Mouse (Mus musculus): ENCODE results near the gene Gtpbp1. TPM values are rescaled to one million over a fixed set of nuclear protein-coding genes. Genes with fewer than 3 reads are reported as not detected.

Gene Gtpbp1
- polyA plus RNA-seq, 1 experiment, result 46.6 TPM

GRCm38 (mm10) chr15:79751772-79752171, 61.1 kb downstream of the Gtpbp1 start:
- no peak for DNase-seq (ENCODE audit: extremely low spot score in 1 of 2, low spot score in 1 of 2)

DNA sequence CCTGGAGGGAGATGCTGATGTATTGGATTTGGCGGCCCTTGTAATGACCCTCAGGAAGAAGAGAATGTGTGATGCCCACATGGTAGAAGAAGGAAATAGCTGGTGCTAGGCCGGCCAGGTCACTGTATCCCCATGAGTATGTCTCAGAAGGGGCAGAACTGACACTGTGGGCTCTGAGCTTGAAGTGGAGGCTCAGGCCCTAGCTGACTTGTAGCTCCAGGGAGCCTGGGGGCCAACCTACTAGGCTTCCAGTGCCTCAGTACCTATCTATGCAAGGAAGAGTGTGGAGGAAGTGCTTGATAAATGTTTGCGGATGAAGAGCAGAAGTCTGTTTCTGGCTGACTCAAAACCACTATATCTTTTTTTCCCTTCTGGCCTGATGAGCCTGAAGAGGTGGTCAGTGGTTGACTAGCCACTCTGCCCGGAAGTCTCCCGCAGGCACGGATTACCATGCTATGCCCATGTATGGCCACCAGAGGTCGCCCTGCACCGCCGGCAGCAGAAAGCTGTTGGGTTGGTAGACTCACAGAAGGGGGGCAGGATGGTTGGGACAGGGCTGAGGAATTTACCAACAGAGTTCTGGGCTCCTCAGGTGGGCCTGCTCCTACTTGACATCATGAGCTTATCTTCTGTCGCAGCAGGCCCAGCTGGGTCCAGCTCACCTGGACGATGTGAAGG, 62.2 kb downstream of the Gtpbp1 start:
- DNase-seq (ENCODE audit: extremely low spot score in 1 of 2, low spot score in 1 of 2), result peak in 1 of 2 experiments; percentile 86

DNA sequence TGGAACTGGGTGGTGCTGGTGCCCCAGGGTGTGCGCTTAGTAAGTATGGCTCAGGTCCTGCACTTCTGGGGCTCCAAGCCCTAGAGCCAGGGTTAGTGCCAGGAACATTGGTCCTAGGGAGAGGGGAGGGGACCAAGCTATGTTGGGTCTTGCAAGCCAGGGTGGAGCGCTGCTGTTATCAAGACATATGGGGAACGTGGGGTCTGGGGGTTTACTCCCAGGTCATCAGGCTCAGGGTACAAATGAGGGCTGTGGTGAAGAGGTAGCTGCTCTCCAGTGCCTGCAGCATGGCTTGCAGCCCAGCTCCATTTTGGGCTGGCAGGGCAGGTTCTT, 62.7 kb downstream of the Gtpbp1 start:
- no peak for DNase-seq (ENCODE audit: extremely low spot score in 1 of 2, low spot score in 1 of 2)

DNA sequence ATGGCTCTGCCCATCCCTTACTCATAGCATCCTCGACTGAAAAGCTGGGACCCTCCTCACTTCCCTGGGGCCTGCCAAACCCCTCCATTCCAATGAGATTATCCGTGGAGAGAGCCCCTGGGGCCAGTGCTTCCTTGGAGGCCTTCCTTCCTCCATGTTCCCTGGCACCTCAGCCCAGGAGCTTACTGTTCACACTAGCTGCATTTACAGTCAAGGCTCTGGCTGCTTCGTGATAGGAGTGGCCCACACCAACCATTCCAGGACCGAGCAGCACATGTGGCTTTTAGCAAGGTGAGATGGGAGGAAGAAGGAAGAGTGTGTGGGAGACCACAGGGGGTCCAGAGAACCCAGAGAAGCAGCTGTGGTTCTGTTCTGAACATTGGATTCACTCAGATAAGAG, 63.2 kb downstream of the Gtpbp1 start:
- DNase-seq (ENCODE audit: extremely low spot score in 1 of 2, low spot score in 1 of 2), result no peak

- DNase-seq (ENCODE audit: extremely low spot score in 1 of 2, low spot score in 1 of 2), result no peak
Observed at GRCm38 (mm10) chr15:79755176-79755575, 64.5 kb downstream of the Gtpbp1 start.

DNA sequence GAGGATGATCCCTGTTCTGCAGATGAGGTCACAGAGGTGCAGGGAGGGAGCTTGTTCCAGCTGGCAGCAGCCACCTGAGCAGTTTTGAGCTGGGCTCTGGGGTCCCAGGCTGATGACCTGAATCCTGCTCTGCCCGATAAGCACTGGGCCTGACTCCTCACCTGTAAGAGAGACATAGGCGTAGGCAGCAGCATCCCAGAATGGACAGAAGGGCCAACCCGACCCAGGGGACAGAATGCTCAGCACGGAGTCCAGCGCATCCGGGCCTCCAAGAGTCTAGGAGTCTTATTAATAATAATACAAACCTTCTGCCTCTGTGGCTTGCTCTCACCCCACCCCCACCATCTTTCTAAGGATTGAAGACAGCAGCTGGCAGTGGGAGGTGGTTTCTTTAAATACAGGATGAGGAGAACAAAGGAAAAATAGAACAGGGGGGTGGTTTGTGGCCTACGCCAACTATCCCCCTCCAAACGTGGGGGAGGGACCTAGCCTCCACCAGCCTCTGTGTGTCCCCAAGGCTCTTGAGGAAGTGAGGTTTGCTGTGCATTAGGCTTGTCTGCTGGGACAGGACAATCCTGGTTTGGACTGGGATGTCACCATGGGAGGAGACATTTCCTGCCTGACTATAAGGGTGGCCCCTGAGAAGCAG, 65.5 kb downstream of the Gtpbp1 start:
- DNase-seq (ENCODE audit: extremely low spot score in 1 of 2, low spot score in 1 of 2), result peak in 1 of 2 experiments; percentile 75

- no peak for DNase-seq (ENCODE audit: extremely low spot score in 1 of 2, low spot score in 1 of 2)
Observed at GRCm38 (mm10) chr15:79757118-79757517, 66.5 kb downstream of the Gtpbp1 start.

DNA sequence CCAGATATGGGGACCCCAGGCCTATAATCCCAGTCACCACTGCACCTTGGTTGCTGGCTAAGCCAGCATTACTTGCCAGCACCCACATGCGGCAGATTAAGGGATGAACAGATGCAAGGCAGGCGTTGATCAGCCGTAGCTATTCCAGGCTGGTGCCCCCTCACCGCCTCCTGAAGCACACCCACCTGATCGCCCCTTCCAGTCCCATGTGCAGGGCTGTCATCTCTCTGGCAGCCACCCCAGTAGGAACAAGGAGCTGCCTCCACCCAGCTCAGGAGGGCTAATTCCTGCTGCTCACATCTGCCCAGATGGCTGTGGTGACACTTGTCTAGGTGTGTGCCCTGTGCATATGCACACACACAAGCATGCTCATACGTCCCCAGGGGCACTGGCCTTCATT, 70.3 kb downstream of the Gtpbp1 start:
- DNase-seq (ENCODE audit: extremely low spot score in 1 of 2, low spot score in 1 of 2), result peak in 1 of 2 experiments; percentile 64

GRCm38 (mm10) chr15:79763001-79763400, 72.4 kb downstream of the Gtpbp1 start:
- no peak for DNase-seq (ENCODE audit: extremely low spot score in 1 of 2, low spot score in 1 of 2)

DNA sequence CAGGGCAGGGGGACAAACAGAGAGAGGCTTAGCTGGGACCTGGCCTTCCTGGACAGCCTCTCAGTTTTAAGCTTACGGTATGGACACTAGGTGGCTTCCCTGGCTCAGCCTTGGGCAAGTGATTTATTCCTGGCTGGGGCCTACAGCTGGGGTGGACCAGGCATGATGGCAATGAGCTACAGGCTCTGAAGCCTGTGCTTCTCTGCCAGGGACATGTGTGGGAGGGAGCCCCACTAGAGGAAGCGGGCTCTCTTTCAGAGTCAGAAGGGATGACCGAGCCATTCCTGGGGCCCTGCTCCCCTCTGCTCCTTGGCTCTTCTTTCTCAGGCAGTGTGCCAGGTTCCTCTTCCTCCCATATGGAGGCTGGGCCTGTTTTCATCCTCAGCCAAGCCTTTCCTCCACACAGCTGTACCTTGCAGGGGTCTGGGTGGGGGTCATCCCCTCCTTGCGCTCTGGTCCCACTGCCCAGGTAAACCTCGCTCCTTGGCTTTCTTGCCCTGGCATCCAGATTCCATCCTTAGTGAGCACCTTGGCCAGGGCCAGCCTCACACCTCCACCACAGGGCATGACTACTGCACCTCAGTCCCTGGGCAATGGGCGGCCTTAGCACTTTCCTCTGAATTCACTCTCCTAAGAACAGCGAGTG, 73.1 kb downstream of the Gtpbp1 start:
- no peak for DNase-seq (ENCODE audit: extremely low spot score in 1 of 2, low spot score in 1 of 2)

GRCm38 (mm10) chr15:79764539-79765267, 74.1 kb downstream of the Gtpbp1 start:
- peak; percentile 84 to 86 for DNase-seq (ENCODE audit: extremely low spot score in 1 of 2, low spot score in 1 of 2)

- no peak for DNase-seq (ENCODE audit: extremely low spot score in 1 of 2, low spot score in 1 of 2)
Observed at GRCm38 (mm10) chr15:79765361-79765760, 74.7 kb downstream of the Gtpbp1 start.

GRCm38 (mm10) chr15:79766168-79766567, 75.5 kb downstream of the Gtpbp1 start:
- DNase-seq (ENCODE audit: extremely low spot score in 1 of 2, low spot score in 1 of 2), result no peak

DNA sequence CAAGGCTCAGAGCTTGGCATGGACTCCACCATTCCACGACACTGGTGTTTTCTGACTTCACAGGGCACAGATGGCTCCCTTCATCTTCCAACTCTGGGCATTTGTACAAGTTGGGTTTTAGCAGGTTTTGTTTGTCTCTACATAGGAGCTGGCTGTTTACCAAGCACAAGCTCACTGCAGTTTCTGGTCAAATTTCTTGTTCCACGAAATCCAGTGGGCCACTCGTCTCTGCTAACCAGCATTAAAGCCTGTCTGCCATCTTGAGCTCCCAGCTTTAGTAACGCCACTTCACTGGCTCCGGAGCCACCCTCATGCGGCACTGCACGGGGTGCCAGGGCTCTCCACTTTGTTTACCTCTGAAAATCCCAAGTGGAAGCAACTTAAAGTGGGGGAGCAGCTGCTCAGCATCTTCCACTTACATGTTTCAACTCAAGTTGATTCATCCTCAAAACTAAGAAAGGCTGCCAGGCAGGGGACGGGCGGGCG, 76.0 kb downstream of the Gtpbp1 start:
- peak in 1 of 2 experiments; percentile 71 for DNase-seq (ENCODE audit: extremely low spot score in 1 of 2, low spot score in 1 of 2)

- DNase-seq (ENCODE audit: extremely low spot score in 1 of 2, low spot score in 1 of 2), result no peak
Observed at GRCm38 (mm10) chr15:79767327-79767961, 76.8 kb downstream of the Gtpbp1 start.

DNA sequence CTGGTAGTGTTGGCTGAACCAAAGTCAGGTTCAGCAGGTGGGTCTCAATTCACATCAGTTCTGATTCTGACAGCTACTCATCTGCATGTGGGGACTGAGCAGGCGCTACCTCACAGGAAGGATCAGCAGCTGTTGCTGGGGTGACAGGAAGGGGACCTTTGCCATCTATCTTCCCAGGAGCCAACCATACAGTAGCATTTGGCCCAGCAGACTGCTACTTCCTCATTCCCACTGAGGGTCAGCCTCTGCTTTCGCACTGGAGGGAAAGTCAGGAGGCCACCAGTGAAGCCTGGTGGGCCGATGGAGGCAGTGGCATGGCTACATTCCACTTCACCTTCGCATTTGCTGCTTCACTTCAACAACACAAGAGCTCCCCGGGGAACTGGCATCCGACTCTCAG, 77.7 kb downstream of the Gtpbp1 start:
- DNase-seq (ENCODE audit: extremely low spot score in 1 of 2, low spot score in 1 of 2), result no peak

DNA sequence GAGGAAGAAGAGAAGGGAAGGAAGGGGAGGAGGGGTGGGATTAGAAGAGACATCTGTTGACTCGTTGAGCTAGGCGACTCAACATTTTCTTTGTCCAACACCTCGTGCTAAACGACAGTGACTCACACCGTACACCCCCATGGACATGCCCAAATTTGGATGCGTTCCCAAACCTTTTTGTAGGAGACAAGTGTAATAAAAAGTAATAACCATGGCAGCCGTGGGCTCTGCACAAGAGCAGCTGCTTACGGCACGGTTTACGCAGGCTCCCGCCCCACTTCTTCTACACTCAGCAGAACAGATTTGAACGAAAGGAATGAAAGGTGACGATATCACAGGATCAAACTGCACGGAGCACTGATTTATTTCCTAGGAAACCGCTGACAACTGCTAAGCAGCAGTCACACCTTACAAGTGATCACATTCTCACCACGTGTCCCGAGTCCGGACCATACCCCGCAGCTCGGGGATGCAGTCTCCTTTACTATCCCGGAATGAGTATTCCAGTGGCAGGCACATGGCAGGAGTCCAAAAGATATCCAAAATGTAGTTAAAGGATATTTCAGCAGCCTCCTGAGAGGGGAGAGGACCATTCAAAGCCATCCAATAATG, 80.1 kb downstream of the Gtpbp1 start:
- peak; percentile 71 to 83 for DNase-seq (ENCODE audit: extremely low spot score in 1 of 2, low spot score in 1 of 2)
